Mouse (Mus musculus) right cerebral cortex, postnatal 14 days (tissue): Measurements from ENCODE around the gene Rbms1.

Source experiments
- DNase-seq: peaks from one replicate; pipeline ENCODE4 v3.0.0; 2022

Gene Rbms1

DNA sequence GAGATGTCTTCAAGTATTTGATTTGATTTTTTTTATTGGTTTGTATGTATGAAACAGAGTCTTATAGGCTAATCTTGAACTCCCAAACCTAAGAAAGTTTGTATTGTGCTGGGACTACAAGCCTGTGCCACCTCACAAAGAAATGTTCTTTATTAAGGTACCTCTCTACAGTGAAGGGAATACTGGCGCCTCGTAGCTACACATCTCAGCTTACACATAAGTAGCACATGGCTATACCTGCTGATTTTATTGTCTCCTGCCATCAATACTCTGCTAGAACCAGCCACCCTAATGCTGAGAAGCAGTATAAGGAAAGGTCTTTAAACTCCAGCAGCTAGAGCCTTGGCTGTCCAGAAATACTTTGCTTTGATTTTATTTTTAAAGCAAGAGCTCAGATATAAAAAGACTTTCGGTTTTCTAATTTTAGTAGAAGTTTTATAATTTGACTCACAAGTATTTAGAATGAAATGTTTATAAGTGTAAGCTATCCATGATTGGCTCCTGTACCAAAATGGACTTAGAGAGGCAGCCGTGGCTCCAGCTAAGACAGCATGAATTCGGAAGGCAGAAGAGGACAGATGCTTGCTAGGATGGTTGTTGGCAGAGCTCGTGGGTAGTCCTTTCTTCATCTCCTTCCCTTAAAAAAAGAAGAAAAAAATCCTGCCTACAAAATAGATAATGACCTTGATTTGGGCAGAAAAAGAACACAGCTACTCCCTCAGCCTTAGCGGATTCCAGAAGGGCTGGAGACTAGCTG is 48.3 kb downstream of the Rbms1 start:
- DNase-seq, result peak; percentile 18

DNA sequence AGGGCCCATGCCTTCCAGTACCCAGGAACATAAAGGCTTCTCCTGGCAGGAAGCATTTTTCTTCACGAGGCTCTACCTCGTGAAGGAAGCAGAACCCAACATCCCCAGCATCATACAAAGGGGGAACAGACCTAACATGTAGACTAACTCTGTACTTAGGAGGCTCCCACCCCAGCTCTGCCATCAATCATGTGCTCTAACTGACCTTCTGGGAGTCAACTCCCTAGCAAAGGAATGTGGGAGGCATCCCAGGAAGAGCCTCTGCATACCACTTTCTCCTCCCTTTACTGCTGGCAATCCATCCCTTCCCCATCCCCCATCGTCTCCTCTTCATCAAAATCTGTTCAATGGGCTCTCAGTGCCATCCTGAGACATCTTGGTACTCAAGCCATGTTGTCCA is 49.7 kb downstream of the Rbms1 start:
- DNase-seq, result no peak

DNA sequence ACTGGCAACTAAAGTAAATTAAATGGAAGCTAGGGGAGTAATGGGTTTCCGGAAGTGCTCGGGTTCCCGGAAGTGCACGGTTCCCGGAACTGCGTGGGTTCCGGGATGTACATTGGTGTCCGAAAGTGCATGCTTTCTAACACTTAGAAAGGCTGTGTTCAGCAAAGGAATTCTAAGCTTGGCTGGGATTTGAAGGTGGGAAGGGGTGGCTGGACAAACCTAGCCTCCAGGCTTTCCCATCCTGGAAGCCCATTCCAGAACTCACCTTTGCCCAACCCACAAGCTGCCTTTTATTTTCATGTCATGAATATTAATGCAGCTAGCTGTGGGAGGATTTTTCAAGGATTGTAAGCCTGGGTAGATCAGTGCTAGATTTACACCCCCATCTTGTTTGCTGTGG is 51.3 kb downstream of the Rbms1 start:
- no peak for DNase-seq

DNA sequence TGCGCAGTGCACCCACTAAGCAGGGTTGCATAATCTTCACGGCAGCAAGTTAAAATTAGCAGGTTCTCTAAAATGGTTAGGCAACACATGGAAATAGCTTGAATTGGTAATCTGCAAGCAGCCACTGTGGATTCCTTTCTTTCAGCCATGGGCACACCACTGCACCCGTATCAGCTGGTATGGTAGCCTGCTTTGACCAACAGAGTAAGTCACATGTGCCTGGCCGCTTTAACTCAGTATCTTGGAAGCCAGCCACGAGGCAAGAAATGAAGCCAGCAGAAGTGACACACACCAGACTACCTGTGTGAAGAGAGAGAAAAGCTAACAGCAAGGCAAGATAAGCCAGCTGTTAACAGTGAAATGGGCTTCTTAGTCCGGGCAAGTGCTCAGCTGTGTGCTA is 52.2 kb downstream of the Rbms1 start:
- DNase-seq, result peak; percentile 21

DNA sequence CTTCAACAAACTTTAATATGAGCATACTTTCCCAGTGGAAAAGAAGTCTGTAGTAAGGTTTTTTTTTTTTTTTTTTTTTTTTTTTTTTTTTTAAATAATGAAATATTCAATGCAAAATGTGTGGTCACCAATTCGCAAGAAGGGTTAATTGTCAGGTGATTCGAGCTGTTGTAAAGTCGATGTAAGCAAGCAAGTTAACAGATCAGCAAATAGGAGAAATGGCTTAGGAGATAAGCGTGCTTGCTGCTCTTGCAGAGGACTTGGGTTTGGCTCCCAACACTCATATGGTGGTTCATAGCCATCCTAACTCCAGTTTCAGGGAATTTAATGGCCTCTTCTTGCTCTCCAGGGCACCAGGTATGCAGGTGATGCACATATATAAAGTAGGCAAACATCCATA is 54.4 kb downstream of the Rbms1 start:
- DNase-seq, result no peak

DNA sequence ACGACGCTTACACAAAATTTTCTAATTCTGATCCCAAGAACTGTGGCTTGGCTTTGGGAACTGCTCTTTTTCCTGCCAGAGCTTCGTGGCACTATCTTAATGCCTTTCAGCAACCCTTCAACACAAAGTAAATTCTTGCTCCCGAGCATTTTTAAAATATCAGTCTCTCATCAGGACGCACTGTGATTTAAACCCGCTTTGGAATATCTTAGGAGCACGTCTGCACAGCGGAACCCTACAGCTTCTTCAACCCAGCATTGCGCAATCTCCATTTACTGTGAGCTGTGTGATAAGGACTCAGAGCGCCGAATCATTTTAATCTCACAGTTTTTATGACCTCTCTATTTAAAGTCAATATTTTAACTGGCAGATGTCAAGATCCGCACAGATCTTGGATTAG is 54.9 kb downstream of the Rbms1 start:
- no peak for DNase-seq

DNA sequence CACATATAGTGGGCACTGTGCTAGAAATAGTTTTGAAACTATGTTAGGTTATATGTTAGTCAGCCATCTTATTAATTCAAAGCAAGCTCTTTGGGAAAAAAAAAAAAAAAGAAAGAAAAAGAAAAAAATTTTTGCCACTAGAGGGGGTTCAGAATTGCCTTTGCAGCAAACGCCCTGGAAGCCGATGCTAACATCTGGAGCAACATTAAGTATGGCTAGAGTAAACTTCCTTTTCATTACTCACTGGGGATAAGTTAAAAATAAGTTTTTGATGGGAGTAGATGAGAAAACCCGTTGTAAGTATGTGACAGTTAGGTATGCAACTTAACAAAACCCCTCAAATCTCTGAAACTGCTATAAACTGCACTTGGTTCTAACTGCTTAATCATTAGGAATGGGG is 57.7 kb downstream of the Rbms1 start:
- no peak for DNase-seq

DNA sequence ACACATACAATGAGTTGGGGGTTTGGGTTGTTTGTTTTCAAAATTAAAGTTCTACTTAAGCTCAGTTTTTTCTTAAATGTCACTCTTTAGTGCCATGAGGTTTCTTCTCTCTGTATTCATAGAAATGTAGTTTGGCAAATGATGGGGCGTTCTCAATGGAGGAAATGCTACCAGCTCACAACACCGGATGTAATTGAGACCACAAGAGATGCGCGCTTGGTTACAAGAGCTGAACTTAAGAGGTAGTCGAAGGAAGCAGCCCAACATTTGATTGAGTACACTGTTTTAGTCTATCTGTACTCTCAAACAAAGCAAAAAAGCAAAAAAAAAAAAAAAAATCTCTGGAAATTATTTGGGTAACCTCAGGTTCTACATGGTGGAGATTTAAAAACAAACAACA is 58.9 kb downstream of the Rbms1 start:
- no peak for DNase-seq

DNA sequence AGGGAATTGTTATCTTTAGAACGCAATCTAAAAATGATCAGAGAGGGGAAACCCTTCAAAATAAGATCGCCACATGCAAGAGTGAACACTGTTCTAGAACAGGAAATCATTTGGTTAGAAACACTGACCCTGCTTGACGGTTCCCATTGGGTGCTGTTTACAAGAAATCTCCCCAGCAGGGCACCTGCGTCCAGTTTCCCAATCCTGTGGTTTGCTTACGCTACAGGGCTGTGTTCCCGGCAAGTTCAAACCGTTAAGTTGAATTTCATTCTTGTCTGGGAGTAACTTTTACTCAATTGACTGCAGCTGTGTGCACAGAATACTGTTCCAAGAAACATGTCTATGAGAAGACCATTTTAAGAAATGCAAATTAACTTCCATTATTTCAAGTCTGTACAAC is 59.5 kb downstream of the Rbms1 start:
- no peak for DNase-seq

DNA sequence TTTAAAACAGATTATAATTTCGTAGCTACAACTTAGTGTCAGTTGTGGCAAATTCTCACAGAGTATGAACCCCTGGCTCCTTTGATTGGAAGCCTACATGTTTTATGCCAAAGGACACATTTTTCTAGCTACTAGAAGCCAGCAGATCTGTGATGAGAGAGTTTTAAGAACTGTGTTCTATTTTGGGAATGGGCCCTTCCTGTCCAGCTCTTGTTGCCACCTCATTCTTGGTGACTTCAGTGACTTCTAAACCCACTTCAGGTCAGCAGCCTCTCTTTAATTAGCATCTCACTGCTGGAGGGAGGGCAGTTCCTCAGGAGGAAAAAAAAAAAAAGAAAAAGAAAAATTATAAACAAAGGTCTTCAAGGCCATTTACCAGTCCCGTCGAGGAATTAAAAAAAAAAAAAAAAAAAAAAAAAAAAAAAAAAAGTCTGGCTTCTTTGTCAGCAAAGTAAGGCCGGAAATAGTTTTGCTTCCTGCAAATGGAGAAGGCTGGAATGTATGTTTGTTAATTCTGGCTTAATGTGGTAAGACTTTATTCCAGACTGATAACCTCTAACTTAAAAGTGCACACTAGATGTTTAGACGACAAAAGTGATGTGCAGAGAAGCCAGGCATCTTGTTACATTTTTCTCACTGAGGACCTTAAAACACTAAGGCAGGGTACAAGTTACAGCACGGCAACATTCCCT is 60.4 kb downstream of the Rbms1 start:
- no peak for DNase-seq

DNA sequence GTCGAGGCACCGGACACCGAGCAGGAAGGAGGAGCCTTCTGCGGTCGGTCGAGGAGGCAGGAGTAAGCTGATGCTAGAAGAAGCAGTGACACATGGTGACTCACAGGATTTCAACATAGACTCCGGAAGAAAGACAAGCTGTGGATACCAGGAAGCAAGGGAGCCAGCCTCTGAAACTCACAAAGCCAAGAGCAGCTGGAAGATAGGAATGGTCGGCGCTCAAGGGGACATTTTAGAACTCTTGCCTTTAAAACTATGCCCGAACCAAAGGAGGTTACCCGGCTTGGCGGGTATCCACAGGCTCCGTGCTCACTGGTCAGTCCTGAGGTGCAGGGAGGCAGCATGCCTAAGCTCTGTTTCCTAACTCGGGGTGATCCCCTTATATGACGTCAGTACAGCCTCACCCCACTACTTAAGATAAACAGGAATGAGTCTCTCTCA is 61.5 kb downstream of the Rbms1 start:
- DNase-seq, result no peak

DNA sequence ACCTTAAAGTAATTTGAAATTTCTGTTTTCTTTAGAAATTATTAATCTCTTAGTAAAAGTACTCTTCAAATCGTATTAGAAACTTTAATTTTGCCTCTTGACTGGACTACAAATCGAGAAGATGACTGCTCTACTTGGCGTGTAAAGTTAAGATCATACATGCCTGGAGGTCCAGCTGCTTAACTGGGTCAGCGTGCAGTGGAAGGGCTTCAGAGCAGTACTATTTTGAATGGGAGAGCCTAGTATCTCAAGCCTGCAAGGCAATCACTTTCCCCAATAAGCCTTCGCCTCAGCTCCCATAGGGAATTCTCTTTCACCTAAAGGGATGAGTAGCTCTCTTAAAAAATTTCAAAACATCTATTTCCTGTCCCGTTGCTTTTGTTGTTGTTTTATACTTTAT is 62.0 kb downstream of the Rbms1 start:
- no peak for DNase-seq

DNA sequence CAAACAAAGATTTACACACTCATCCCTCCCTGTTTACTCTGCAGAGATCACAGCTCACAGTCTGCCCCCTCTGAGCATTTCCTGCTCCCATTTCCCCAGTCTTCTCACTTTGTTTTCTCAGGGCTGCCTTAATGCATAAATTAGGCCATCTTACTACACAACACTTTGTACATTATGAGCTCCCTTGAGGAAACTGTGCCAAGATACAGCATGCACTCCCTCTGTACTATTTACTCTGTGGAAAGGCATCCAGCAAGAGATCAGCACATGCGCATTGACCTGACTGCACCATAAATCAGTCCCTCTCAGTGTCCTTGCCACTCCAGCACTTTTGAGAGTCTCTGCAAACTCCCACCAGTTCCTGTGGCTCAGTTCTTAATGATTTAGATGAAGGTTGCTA is 70.0 kb downstream of the Rbms1 start:
- no peak for DNase-seq

DNA sequence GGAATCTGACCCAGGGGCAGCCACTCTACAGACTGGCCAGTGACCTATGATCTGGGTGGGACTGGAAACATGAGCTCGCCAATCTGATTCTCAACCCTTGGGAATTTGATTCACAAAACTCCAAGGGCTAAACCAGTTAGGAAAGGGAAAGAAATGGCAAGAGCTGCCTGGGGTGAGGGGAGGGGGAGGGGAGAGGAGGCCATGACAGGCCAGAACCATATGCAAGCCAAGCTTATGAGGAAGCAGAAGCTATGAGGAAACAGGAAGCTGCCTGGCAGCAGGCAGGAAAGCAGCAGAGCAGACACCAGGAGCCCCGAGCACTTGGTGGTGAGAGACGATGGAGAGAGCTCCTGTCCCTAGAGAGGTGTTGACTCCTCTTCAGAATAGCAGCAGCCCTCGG is 79.1 kb downstream of the Rbms1 start:
- no peak for DNase-seq

DNA sequence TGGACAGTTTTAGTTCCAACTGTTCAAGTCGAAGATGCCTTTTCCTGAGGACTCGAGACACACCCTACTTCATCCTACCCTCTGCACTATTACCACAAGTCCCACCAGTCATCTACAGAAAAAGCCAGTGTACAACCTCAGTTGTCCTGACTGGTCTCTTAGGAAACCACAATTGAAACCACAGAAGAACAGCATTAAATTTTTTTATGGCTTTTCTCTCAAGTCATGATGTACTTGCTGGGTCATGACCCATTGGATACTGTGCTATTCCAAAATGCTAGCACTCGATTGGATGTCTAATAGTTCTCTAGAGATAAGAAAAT is 80.0 kb downstream of the Rbms1 start:
- DNase-seq, result no peak

DNA sequence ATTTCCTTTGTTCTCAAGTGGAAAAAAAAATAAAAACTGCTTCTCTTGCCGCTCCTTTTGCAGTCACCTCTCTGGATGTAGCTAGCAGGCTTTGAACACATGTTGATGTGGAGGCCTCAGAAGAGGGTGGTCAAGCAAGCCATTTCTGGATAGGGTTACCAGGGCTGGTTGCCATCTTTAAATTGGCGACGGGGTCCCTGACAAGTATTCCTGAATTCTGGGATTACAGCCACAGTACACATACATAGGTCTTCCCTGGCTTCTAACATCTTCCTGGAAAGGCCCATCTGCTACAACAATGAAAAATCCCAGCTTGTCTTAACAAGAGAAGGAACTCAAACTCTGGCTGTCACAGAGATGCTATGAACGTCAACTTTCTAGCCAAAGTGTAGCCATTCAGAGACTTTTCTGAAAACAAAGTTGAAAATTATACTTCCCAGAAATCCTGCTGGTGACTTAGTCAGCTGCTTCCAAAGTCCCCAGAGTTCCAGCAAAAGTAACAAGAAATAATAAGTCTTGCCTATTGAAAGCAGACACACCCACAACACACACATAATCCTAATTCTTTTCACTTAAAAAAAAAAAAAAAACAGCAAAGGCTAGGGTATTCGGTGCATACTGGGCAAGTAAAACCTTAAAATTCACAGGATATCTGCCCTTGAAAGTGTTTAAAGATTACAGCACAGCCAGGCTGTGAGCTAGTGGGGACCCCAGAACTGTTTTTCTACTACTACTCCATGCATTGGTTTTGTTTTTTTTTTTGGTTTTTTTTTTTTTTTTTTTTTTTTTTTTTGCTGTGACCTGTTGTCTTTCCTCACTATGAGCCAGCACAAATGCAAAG is 80.6 kb downstream of the Rbms1 start:
- DNase-seq, result no peak

DNA sequence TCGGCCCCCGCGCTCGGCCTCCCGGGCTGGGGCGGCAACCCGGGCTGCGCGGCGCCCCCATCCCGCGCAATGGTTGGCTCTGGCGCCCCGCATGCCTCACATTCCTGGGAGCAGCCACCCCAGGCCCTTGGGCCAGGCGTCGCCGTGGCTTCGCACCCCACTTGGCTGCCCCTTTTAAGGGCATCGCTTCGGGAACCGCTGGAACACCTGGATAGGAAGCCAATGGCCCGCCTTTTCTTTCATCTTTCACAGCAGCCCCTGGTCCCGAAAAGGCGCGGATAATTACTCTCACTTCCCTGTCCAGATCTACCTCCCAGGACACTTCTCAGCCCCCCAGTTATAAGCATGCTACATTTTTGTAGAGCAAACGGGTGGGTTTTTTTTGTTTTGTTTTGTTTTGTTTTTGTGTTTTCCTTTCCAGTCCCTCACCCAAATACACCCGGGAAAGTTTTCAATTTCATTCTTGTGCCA is 81.4 kb downstream of the Rbms1 start:
- DNase-seq, result peak; percentile 11

DNA sequence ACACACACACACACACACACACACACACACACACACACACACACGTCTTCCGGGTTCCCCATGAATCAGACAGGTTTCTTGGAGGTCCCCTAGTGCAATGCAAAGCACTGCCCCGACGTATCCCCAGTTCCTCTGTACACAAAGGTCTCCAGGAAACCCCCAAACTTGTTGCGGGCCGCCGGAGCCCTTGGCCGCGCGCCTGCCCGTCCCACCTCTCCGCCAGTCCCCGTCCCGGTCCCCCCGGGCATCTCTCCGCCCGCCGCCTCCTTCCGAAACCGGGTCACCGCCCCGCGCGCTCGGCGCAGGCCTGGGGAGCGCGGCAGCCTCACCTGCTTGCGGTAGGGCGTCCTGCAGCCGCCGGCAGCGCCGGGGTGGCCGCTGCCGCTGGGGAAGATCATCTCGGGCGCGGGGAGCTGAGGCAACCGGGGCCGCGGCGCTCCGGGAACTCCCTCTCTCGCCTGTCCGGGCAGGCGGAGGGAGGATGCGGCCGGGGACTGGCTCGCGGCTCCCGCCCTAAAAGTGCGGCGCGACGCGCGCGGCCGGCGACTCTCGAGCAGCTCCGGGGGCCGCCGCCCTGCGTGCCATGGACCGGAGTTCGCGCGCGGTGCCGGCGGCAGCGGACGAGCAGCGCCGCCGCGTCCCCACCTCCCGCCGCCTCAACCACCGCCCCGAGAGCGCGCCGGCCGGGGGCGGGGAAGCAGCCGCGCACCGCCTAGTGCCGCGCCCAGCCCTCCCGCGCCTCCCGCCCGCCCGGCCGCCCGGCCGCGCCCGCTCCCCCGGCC is 82.0 kb downstream of the Rbms1 start:
- DNase-seq, result peak; percentile 55

DNA sequence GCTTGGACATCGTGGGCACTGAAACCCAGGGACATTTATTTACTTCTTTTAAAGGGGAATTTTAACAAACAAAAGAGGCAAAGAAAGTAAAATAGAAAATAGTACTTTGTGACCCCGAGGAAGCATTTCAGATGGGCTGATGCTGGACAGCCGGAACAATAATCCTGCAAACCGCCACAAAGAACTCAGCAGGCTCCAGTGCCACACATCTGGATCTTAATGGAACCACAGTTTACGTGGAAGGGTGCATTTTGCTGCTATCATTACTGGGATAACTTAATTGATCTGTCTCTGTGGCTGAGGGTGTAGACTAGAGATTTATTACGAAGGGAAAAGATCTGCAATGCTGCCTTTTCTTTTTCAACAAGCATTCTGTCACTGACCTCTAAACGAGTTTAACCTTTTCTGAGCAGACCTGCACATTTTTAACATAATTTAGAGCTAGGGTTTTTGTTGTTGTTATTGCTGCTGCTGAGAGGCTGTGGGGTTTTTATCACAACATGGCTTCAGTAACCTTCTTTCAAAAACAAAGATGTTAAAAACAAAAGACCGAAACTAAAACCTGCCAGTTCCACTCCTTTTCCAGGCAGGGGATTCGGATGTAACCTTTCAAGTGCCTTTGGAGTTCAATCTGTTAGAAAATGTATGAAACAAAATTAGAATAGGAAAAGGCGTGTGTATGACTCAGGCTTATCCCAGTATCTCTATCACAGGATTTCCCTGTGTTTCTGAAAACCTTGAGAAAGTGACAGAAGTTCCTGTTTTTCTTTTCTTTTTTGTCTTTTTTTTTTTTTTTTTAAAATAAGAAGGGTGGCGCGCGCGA is 82.8 kb downstream of the Rbms1 start:
- no peak for DNase-seq

DNA sequence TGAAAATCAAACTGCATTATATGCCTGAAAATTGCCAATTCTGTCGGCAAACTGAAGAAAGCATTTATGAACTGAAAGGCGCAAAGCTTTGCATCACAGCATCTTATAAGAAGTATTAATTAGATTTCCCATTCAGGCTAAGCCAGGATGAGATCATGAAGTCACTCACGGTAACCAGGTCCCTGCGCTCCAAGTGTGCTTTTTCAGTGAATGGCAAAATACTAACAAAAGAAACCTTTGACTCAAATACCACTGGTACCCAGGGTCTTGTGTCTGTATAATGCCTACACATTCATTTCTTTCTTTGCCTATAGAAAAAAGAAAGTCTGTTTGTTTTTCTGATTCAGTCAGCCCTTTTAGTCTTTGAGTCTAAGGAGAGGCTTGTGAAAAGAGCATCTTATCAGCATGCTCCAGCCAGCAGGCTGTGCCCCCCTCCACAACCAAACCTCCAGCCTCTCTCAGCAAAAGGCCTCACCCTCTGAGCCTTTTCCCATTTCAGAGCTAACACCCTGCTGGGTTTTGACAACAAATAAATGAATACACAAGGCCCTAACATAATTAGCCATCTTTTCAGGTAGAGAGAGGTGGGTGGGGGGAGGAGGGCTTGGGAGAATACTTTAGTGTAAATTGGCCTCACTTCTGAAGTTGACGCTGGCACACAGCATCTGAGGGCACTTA is 83.7 kb downstream of the Rbms1 start:
- no peak for DNase-seq
